Mouse (Mus musculus): ENCODE results near the gene Wnt1.

DNA sequence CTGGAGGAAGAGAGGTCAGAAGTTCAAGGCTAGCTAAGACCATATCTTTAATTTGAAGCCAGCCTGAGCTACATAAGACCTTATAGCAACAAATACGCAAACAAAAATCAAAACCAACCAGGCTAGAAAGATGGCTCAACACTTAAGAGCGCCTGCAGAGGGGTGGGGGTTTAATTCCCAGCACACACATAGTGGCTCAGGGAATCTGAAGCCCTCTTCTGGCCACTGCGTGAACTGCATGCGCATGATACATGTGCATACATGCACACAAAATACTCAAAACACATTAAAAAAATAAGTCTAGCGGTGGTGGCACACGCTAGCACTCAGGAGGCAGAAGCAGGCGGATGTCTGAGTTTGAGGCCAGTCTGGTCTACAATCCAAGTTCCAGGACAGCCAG, 3.9 kb upstream of the Wnt1 start:
- TF ChIP-seq CTCF (IDR thresholded peaks at IDR 0.05; ENCODE audit: control insufficient read depth, insufficient read depth, insufficient replicate concordance, low read depth, low read length) = peak; percentile 50; the same call in 1 of the 2 replicates
- TF ChIP-seq POLR2A (IDR thresholded peaks at IDR 0.05; ENCODE audit: control insufficient read depth, low read depth, low read length) = no peak
